Mouse (Mus musculus): Measurements from ENCODE around the gene Kcne1. TPM values are rescaled to one million over a fixed set of nuclear protein-coding genes. Genes with fewer than 3 reads are reported as not detected.

Gene Kcne1
- not detected in 3 replicates for total RNA-seq (2017)

DNA sequence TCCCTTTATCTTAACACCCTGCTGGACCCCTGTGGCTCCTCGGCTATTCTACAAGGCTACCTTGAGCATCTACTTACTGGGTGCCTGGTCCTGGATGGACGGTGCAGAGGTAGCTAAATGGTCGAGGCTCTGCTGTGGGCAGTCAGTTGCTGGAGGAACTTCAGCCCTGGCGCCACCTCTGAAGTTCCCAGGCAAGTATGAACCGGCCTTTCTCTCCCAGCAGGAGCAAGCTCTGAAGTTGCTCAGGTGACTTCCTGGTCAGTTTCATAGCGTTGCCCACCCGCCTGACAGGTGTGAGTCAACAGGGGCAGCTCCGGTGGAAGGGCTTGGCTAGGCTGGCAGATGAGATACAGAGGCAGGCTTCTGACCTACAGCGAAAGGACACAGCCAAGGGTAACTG is at the start of gene Kcne1:
TSS of gene Kcne1 (minus strand) at position 240 of the 400 bp plus-strand sequence.
- ATAC-seq (replicated peaks; ENCODE audit: insufficient number of reproducible peaks, low FRiP score, low TSS enrichment, poor library complexity, severe bottlenecking) = no peak

DNA sequence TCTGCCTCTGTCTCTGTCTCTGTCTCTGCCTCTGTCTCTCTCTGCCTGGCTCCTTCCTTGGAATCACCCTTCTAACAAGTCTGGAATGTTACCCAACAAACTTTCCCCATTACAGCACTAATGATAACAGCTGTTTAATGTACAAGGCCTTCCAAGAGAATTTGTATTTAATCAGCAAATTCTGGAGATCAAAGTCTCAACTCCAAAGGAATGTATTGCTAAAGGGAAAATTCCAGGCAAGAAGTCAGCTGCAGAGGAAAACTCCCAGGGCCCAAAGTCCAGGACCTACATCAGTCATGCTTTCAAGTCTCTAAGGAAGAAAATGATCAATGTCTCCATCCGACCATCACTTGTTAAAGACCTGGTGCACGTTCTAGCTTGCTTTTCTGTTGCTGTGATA is 48.6 kb upstream of the Kcne1 start:
- no peak for ATAC-seq (replicated peaks; ENCODE audit: insufficient number of reproducible peaks, low FRiP score, low TSS enrichment, poor library complexity, severe bottlenecking)

DNA sequence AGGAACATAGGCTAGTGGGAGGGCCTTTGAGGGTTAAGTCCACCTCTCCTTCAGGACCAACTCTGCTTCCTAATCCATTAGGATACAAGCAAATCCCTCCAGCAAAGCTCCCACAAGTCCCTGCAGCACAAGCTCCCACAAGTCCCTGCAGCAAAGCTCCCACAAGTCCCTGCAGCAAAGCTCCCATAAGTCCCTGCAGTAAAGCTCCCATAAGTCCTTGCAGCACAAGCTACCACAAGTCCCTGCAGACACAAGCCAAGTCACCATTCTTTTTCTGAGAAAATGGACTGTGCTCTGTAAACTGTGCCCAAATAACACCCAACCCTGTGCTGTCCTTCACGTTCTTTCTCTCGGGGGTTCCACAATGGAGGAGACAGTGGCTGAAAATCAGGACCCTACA is 44.9 kb upstream of the Kcne1 start:
- ATAC-seq (replicated peaks; ENCODE audit: insufficient number of reproducible peaks, low FRiP score, low TSS enrichment, poor library complexity, severe bottlenecking) = no peak

DNA sequence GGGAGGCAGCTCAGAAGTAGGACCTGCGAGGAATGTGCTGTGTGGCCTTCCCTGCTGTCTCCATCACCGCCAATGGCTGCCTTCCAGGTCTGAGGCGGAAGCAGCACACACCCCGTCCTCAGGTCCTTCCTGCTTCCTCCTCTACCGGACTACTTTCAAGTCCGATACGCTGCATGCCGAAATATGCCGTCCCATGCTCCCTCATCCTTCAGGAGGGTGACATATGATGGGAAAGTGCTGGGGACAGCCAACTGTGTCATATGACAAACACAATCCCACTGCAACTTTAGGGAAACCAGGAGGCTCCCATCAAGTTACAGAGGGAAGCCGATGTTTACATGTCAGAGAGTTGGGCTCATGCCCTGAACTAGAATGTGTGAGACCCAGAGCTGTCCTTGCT is 43.8 kb upstream of the Kcne1 start:
- no peak for ATAC-seq (replicated peaks; ENCODE audit: insufficient number of reproducible peaks, low FRiP score, low TSS enrichment, poor library complexity, severe bottlenecking)

DNA sequence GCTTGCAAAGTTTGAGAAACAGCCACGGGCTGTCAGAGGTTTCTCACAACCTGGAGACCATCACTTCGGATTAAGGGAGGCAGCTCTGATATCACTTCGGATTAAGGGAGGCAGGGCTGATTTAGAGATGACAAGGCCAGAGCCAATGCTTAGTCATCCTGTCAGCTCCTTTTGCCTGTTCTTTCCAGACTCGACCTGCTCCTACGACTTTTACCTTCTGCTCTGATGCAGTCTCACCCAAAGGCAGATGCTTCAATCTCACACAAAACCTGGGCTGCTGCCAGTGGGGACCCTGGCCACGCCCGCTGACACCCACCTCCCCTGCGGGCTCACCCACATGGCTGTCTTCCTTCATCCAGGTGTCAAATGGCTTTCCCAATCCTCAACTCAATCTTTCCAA is 42.9 kb upstream of the Kcne1 start:
- no peak for ATAC-seq (replicated peaks; ENCODE audit: insufficient number of reproducible peaks, low FRiP score, low TSS enrichment, poor library complexity, severe bottlenecking)

DNA sequence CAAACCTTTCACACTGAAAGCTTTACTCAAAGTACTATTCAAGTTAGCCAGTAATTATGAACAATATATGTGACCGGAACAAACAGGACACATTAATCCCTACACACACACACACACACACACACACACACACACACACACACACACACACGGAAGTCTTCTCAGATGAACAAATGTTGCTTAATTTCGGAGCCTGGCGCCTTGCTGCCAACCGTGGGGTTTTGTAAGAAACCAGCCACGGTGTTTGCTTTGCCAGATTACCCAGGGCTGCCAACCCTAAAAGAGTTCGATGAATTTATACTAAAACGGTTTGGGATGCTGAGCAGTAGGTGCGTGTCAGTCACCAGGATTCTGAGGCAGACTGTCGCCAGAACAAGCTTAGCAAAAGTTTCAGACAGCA is 41.9 kb upstream of the Kcne1 start:
- ATAC-seq (replicated peaks; ENCODE audit: insufficient number of reproducible peaks, low FRiP score, low TSS enrichment, poor library complexity, severe bottlenecking) = no peak

DNA sequence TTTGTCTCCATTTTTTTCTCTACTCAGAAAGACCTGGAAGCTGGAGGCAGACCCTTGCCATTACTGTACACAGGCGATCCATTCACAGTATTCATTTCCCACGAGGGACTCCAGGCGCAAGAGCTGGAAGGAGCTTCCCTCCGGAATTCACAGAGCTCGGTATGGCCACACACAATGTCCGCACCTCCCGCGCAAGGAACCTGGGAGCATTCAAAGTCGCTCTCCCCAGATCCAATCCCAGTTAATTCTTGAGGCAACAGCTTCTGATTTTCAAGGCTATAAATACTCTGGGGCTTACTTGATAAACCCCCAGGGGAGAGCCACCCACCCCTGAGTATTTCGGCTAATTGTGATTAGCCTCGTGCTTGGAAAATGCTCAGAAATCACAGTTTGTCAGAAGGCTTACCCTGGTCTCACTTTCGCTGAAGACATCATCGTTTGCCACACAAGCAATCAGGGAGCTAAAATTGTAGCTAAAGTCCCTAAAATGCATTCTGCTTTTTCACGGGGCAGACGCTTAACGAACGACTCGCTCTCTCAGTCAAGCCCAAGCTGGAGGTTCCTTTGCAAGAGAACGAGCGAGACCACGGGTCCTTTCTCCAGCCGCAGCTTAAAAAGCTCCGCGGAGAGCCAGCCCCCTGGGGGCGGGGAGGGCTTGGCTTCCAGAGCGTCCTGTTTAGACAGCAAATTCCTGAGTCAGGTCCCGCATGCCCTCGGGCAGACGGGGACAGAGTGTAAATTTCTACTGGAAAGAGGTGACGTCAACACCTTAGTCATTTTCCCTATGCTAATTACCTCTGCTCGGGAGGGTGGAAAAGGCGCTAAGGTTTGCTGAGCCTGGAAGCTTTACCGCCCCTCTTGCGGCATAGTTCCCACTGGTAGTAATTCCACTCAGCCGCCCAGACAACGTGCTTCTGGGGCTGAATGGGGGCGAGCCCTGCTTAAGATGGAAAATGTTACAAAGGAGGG is 40.5 kb upstream of the Kcne1 start:
- peak; percentile 37 for ATAC-seq (replicated peaks; ENCODE audit: insufficient number of reproducible peaks, low FRiP score, low TSS enrichment, poor library complexity, severe bottlenecking)

DNA sequence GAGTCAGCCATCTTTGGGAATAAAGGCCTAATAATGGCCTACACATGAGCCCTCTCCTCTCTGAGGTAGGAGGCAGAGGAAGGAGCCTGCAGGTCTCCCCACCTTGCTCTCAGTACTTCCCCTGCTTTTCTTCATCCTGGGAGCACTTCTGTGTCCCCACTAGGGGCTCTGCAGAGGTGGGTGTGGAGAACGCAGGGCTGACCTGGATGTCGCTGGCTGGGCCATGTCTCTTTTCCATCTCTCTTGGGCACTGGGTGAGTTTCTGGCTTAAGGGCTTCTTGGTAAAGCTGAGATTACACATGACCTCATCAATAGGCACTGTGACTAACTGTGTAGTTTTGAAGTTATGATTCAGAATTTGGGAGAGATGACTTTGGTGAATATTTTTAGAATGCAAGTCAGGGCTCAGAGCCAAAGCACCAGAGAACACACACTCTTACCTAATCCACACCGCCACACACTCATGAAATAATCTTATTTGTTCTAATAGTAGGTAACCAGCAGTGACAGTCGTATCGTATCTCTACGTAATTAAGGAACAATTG is 39.4 kb upstream of the Kcne1 start:
- ATAC-seq (replicated peaks; ENCODE audit: insufficient number of reproducible peaks, low FRiP score, low TSS enrichment, poor library complexity, severe bottlenecking) = no peak

DNA sequence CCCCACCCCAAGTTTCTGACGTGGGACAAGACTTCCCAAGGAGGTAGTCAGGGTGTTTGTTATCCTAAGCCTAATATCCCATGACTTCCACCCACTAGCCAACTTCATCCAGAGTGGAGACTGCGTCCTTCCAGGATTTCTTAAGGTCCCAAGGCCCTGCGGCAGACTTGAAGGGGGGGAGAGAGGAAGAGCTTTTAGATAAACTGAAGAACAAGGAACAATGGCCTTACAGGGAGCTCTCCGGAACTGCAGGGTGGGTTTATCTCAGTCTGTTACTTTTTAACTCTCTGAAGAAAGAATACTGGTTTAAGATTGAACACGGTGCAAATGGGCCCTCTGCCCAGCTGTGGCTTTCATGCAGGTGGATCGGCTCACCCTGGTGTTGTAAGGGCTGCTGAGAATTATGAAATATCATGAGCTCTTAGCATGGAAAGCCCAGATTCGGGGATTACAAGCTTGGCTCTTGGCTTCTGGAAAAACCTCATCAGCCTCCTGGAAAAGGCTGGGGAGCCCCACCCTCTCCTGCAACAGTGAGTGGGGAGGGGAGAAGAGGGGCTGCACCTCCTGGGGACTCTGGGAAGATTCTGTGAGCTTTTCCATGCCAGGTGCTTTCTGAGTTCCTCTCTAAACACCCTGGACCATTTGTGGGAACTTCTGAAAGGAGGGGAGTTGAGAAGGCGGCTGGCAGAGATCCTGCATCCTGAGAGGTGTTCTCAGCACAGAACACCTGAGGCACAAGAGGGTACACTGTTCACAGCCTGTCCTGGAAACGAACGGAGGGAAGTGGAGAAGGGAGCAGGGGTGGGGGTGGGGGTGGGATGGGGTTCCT is 38.7 kb upstream of the Kcne1 start:
- no peak for ATAC-seq (replicated peaks; ENCODE audit: insufficient number of reproducible peaks, low FRiP score, low TSS enrichment, poor library complexity, severe bottlenecking)

DNA sequence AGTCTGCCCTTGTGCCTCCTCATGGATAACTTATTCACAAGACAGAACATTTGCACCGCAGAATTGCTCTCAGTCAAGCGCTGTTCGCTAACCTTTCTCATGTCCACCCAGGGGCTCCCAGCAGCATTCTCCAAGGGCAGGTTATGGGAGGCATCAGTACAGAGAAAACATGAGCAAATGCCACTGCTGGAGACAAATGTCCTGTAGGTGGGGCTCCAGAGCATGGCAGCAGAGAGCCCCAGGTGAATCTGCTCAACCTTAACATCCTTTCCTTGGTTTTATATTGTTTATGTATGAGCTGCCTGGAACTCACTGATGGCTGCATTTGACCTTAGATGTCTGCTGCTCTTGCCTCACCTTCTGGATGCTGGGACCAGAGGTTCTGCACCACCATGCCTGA is 34.5 kb upstream of the Kcne1 start:
- no peak for ATAC-seq (replicated peaks; ENCODE audit: insufficient number of reproducible peaks, low FRiP score, low TSS enrichment, poor library complexity, severe bottlenecking)

DNA sequence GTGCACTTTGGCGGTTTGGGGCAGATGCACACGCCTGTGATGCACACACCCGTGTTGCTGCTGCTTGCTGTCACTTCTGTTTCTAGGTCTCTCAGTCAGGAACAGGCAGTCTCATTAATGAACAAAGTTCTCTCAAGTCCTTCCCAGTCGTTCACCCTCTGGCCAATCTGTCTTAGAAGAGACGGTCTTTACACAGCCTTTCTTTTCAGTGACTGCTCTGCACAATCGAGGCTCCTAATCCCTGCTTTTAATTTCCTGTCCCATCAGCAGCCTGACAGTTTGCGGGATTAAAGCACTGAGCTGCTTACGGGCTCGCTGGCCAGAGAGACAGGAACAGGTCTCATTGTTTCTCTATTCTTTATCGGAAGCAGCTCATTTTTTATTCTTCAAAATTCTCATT is 28.4 kb upstream of the Kcne1 start:
- no peak for ATAC-seq (replicated peaks; ENCODE audit: insufficient number of reproducible peaks, low FRiP score, low TSS enrichment, poor library complexity, severe bottlenecking)

DNA sequence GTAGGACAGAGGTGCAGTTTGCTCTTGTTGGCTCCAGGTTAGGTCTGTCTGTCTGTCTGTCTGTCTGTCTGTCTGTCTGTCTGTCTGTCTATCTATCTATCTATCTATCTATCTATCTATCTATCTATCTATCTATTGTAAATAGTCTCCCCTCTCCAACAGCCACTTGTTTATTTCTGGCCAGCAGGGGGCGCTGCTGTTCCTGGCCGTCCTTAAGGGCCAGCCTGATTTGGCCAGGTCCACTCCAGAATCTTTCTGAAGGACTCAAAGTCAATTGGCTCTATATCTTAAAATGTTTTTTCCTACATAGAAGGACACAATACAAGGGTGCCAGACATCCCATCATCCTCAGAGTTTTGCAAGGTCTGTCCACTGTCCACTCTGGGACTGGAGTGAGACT is 25.8 kb upstream of the Kcne1 start:
- ATAC-seq (replicated peaks; ENCODE audit: insufficient number of reproducible peaks, low FRiP score, low TSS enrichment, poor library complexity, severe bottlenecking) = 0 out of 2 replicates have a peak, but pooled peaks have one; percentile 54

DNA sequence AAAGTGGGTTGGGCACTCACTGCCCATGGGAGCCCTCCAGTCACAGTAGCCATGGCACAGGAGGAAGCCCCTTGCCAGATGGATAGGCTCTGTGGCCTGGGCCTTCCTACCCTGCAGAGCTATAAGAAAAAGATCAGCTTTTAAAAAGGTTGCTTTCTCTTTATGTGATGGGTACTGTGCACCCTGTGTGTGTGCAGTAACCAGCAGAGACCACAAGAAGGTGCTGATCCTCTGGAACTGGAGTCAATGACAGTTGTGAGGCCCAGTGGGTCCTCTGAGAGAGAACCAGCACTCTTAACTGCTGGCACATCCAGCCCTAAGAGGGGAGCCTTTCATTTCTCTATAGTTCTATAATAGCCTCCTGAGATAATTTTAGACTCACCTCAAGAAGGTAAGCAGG is 24.1 kb upstream of the Kcne1 start:
- ATAC-seq (replicated peaks; ENCODE audit: insufficient number of reproducible peaks, low FRiP score, low TSS enrichment, poor library complexity, severe bottlenecking) = no peak

DNA sequence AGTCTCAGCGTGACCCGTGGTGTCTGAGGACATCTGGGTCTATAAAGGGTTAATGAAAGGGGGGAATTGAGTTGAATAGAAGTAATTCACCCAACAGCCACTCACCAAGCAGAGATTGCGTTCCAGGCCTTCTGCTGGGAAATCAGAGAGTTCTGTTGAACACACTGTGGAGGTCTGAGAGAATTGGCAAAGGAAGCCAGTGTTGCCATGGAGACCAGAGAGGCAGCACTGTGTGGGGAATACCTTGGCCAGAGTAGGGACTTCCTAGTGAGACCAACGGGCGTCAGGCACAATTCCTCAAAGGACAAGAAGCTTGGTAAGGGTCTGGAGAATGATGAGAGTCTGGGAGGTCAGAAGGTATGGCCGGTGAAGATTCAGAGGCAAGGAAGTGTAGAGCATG is 23.2 kb upstream of the Kcne1 start:
- ATAC-seq (replicated peaks; ENCODE audit: insufficient number of reproducible peaks, low FRiP score, low TSS enrichment, poor library complexity, severe bottlenecking) = no peak

DNA sequence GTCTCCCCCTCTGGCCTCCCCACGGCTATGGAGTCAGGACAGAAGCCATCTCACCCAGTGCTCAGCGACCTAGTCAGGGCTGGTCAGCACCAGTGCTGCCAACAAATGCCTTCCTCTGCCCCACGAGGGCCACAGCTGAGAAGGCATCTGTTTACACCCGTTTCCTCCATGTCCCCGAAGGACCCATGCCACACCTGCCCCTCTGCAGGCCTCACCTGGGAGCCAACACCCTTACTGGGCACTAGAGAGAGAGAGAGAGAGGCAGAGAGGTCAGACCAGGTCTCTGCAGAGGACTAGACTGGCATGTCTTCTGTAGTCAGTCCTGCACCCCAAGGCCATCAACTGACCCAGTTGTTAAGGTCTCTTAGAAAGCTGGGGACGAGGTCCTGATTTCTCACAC is 21.8 kb upstream of the Kcne1 start:
- no peak for ATAC-seq (replicated peaks; ENCODE audit: insufficient number of reproducible peaks, low FRiP score, low TSS enrichment, poor library complexity, severe bottlenecking)

DNA sequence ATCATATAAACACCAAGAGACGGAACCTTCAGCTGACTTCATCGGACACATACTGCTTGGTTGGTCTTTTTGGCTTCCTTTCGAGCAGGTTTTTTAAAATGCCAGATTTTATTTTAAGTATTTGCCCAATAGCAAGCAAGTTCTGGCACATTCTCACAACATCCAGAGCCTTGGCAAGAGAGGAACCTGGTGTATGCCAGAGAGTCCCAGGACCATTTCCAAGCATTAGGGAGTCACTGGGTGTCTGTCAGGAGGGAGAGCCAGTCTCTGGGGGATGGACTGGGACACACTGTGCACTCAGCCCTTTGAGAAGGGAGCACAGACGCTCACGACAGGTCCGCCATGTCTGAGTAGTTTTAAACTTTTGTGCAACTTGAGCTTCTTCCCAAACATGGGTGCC is 17.7 kb upstream of the Kcne1 start:
- no peak for ATAC-seq (replicated peaks; ENCODE audit: insufficient number of reproducible peaks, low FRiP score, low TSS enrichment, poor library complexity, severe bottlenecking)

DNA sequence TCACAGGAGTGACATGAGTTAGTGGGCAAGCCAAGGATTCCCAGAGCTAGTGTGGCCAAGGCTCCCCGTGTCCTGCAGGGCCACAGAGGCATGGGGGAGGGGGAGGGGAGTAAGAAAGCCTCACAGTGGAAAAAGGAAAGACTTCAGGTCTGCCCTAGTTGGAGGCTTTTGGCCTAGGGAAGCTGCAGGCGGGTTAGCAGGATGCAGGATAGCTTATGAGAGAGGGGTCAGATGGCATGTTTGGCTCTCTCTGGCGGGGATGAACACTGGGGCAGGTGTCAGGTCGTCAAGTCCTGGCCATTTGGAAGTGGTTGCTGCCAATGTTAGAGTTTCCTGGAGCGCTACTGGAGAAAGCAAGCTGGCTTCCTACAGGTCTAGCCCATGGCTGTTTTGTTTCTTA is 12.4 kb upstream of the Kcne1 start:
- ATAC-seq (replicated peaks; ENCODE audit: insufficient number of reproducible peaks, low FRiP score, low TSS enrichment, poor library complexity, severe bottlenecking) = no peak

DNA sequence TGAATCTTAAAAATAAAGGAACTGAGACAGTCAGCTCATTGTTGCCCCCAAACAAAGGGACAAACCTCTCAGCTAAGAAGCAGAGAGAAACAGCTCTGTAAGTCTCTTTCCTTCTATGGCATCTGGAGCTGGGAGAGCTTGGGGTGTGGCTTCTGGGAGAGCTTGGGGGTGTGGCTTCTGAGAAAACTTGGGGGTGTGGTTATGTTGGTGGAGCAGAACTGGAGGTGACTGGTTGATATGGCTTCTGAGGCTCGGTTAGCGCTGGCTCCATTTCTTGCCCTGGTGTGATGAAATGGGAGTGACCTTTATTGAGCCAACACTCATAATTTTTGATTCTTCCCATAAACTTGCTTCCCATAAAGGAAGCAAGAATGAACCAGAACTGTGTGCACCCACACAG is 10.0 kb upstream of the Kcne1 start:
- ATAC-seq (replicated peaks; ENCODE audit: insufficient number of reproducible peaks, low FRiP score, low TSS enrichment, poor library complexity, severe bottlenecking) = no peak

DNA sequence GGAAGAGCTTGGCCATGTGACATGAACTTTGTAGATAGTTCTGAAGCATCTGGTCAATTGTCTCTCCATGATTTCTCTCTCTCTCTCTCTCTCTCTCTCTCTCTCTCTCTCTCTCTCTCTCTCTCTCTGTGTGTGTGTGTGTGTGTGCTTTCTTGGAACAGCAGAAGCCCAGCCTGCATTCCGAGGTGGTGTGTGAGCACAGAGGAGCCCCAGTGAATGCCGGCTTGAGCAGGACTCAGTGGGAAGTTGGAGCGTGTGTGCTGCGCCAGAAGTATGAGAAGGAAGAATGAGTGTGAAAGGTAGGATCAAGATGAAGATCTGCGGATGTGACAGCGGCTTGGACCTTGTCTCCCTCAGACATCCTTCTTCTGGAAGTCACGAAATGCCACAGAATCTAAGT is 6.2 kb upstream of the Kcne1 start:
- no peak for ATAC-seq (replicated peaks; ENCODE audit: insufficient number of reproducible peaks, low FRiP score, low TSS enrichment, poor library complexity, severe bottlenecking)

DNA sequence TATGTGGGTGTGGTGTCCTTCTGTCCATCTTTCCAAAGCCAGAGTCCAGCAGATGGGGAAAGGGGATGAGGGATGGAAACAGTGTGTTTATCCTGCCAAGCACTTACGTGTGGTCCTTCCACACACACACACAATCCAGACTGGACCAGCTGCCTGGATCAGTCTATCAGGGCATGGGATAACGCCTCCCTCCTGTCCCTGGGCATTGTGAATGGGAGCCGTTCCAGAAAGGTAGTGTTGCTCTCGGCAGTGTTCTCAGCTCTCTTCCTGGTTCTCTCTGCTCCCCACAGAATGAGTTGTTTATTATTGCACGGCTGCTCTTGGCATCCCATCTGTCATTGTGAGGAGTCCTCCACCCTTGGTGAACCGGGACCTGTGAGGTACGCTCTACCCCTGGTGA is 1.4 kb upstream of the Kcne1 start:
- ATAC-seq (replicated peaks; ENCODE audit: insufficient number of reproducible peaks, low FRiP score, low TSS enrichment, poor library complexity, severe bottlenecking) = no peak

Data from monocyte, adult 5-6 weeks (primary cell).